Mouse (Mus musculus) lung, adult 18-20 months (tissue): ENCODE measurements at regions not wholly inside any gene's neighbourhood (a gene's known extent, or its start where the extent isn't known, plus 50 kb on each side); places are given as distances from the start of the nearest gene placed in this dataset.

Experiments
- DNase-seq, 2 experiments: peaks; one replicate each; pipeline ENCODE4 v3.0.0; 2022; ENCODE audit warnings: mixed read lengths in 2 of 2

- DNase-seq = no peak
Measured at GRCm38 (mm10) chr8:4411126-4411525, 81.7 kb upstream of the Cers4 start.

GRCm38 (mm10) chr8:4411836-4412235, 81.0 kb upstream of the Cers4 start:
- no peak for DNase-seq

- DNase-seq = peak; percentile 5 to 24
Measured at GRCm38 (mm10) chr8:4413206-4413605, 79.6 kb upstream of the Cers4 start.

GRCm38 (mm10) chr8:4413764-4414163, 79.1 kb upstream of the Cers4 start:
- DNase-seq = peak in 1 of 2 experiments; percentile 40

- no peak for DNase-seq
Measured at GRCm38 (mm10) chr8:4417141-4417540, 75.7 kb upstream of the Cers4 start.

GRCm38 (mm10) chr8:4433161-4433560, 59.7 kb upstream of the Cers4 start:
- DNase-seq = no peak

GRCm38 (mm10) chr8:4436546-4436945, 56.3 kb upstream of the Cers4 start:
- DNase-seq = no peak
